8 mouse cellular contexts compared by ENCODE assay signal in the genomic region with DNA sequence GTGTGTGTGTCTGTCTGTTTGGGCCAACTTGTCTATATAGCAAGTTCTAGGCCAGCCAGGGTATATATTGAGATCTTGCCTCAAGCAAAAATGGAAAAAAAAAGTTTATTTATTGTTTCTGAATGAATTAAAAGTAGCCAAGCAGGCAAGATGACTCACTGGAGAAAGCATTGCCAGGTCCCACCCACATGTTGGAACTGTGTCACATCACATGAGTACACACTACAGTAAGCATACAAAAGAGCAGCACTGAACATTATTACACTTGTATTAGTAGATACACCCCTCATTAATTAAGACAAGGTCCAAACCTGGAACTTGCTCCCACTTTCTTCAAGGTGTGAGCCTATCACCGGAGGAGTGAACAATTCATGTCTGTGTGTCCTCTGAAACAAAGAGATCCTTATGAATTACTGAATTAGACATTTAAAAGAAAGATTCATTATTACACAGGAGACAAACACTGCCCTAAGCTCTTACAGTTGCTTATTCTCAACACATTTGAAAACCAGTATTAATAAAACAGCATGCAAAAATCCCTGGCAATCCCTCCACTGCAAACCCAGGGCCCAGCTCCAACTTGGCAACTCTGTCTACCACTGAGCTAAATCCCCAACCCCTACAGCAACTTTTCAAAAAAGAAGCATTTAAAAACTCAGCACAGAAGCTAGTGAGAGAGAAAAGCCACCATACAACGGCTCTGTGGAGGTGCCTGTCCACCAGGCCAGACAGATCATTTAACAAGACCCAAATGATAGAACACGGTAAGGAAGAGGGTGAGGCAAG. TPM values are rescaled to one million over a fixed set of nuclear protein-coding genes. Genes with fewer than 3 reads are reported as not detected.
DNase-seq lines count a peak whose midpoint lies in the region; ATAC-seq and TF ChIP-seq lines count a peak whose summit lies in the region.
"Had no signal": no experiment of that assay in that cellular context is flagged by ENCODE, and none has a peak within 500 bp of the region (broad histone marks: within the 10 kb centered on the region; RNA-seq: fewer than 3 reads in every experiment).

No protein-coding gene starts in this region.

- no peak for TF ChIP-seq CTCF in CH12.LX (conservative IDR thresholded peaks at IDR 0.05 in 1 of 2, IDR thresholded peaks at IDR 0.05 in 1 of 2; ENCODE audit: low read depth in 2 of 2, low read length in 2 of 2)
- no peak for TF ChIP-seq CTCF in kidney, adult 2 months (conservative IDR thresholded peaks at IDR 0.05; ENCODE audit: insufficient read depth, insufficient read length, low read depth, low read length)

- no peak for DNase-seq in CH12.LX (ENCODE audit: extremely low read depth)
- peak; percentile 81 for DNase-seq in adrenal gland, adult 2 months
- peak; percentile 57 to 72 for DNase-seq in gastrocnemius, postnatal 36 days
- DNase-seq in left cerebral cortex, postnatal 36 days (ENCODE audit: low spot score in 2 of 2), result peak; percentile 36 to 41
- no peak for DNase-seq in kidney, adult 2 months
- no peak for DNase-seq in kidney, postnatal 36 days
- DNase-seq: liver, embryonic 13.5 days had no signal

- 91% methylated on average over 3 of the region's 3 CpGs for WGBS in kidney, adult 2 months

- no peak overlapping the region for H3K4me2 ChIP-seq in CH12.LX (ENCODE audit: insufficient read depth, low read depth, poor library complexity, severe bottlenecking)
- H3K4me2 ChIP-seq: liver, embryonic 13.5 days had no signal

- peak overlapping the region; percentile 69 for H3K27ac ChIP-seq in CH12.LX (ENCODE audit: insufficient read depth, low read depth)
- H3K27ac ChIP-seq in kidney, adult 2 months (ENCODE audit: insufficient read depth, low read depth, low read length), result no peak overlapping the region
- H3K27ac ChIP-seq: liver, embryonic 13.5 days had no signal

- intact Hi-C loops in gastrocnemius, postnatal 36 days (cut with DNase I), result loop anchor here (5.0 kb wide), 2 partner anchors 97 to 117 kb away; no protein-coding TSS in a partner anchor
- intact Hi-C loops in left cerebral cortex, postnatal 36 days (cut with DNase I), result no loop called here

- H3K4me1 ChIP-seq in CH12.LX (ENCODE audit: control insufficient read depth in 1 of 2, insufficient read depth in 2 of 2), result peaks cover 4 to 79% of the 10 kb centered on the region in 2 experiments; a peak in 2 of 4 replicates
- H3K4me1 ChIP-seq in kidney, adult 2 months (ENCODE audit: control insufficient read depth, insufficient read depth, low read length), result no peaks in the 10 kb centered on the region
- H3K4me1 ChIP-seq: liver, embryonic 13.5 days had no signal

- dilution Hi-C loops in CH12.LX (cut with MboI; ENCODE audit: extremely low pct_ligation_motif_present, extremely low pct_unique_long_range_greater_than_20kb, low sequenced_read_pairs), result no loop called here

- no peak for ATAC-seq in megakaryocyte-erythroid progenitor cell, adult 5-6 weeks (replicated peaks; ENCODE audit: low FRiP score, low TSS enrichment, poor library complexity, severe bottlenecking)

- TF ChIP-seq POLR2A in CH12.LX (IDR thresholded peaks at IDR 0.05; ENCODE audit: low read depth, low read length), result no peak
- TF ChIP-seq POLR2A in kidney, adult 2 months (IDR thresholded peaks at IDR 0.05; ENCODE audit: low read depth, low read length), result no peak

- H3K4me3 ChIP-seq in CH12.LX (replicated peaks in 1 of 3; ENCODE audit: low read depth in 2 of 3, low read length in 2 of 3, poor library complexity in 1 of 3), result no peak overlapping the region
- H3K4me3 ChIP-seq in kidney, adult 2 months (ENCODE audit: insufficient read depth, low read depth, low read length), result no peak overlapping the region
- H3K4me3 ChIP-seq: liver, embryonic 13.5 days had no signal

- no peak for TF ChIP-seq RAD21 in CH12.LX (IDR thresholded peaks at IDR 0.05; ENCODE audit: low read depth, low read length)

- no peaks in the 10 kb centered on the region for H3K9me3 ChIP-seq in CH12.LX (replicated peaks; ENCODE audit: low read length)
- H3K9me3 ChIP-seq: liver, embryonic 13.5 days had no signal

- peaks cover 35 to 67% of the 10 kb centered on the region in 2 experiments for H3K36me3 ChIP-seq in CH12.LX (replicated peaks in 1 of 2; ENCODE audit: control insufficient read depth in 1 of 2, insufficient read depth in 1 of 2, low read length in 1 of 2)
- H3K36me3 ChIP-seq in kidney, adult 2 months (ENCODE audit: control insufficient read depth, insufficient read depth, low read length), result no peaks in the 10 kb centered on the region

- H3K9ac ChIP-seq in CH12.LX (ENCODE audit: insufficient read depth, low read depth), result no peak overlapping the region
- H3K9ac ChIP-seq: liver, embryonic 13.5 days had no signal

- H3K27me3 ChIP-seq in CH12.LX (replicated peaks), result no peaks in the 10 kb centered on the region
- H3K27me3 ChIP-seq in kidney, adult 2 months (replicated peaks; ENCODE audit: control insufficient read depth, insufficient read depth, low read length), result no peaks in the 10 kb centered on the region
- H3K27me3 ChIP-seq: liver, embryonic 13.5 days had no signal

- no peak for TF ChIP-seq EP300 in CH12.LX (IDR thresholded peaks at IDR 0.05; ENCODE audit: low read length)

- H3K79me2 ChIP-seq in CH12.LX (replicated peaks; ENCODE audit: control insufficient read depth, extremely low read depth, insufficient read depth, poor library complexity, severe bottlenecking), result no peaks in the 10 kb centered on the region

- in situ Hi-C loops in CH12.LX (cut with MboI; ENCODE audit: low pct_ligation_motif_present, low pct_unique_long_range_greater_than_20kb, low sequenced_read_pairs), result loop anchor here (25.0 kb wide), 2 partner anchors 372 to 472 kb away; partner anchors contain the start of genes Sos2 and Vcpkmt

TF ChIP-seq in CH12.LX, 34 proteins besides CTCF, POLR2A, EP300 and RAD21 (continues in another document):
- TF ChIP-seq SMC3 (IDR thresholded peaks at IDR 0.05; ENCODE audit: low read depth, low read length) (no peak), SIN3A (IDR thresholded peaks at IDR 0.05; ENCODE audit: low read length) (no peak), GABPA (IDR thresholded peaks at IDR 0.05; ENCODE audit: insufficient replicate concordance, low read depth, low read length) (no peak), IRF4 (IDR thresholded peaks at IDR 0.05; ENCODE audit: low read depth, low read length) (no peak), MAX (IDR thresholded peaks at IDR 0.05; ENCODE audit: low read length) (no peak)

RNA-seq across cellular contexts. Expression of gene Gm49384, which starts 11.1 kb away (rescaled TPM):
- total RNA-seq in CH12.LX (2012; rRNA removed) (23.4 and 24.9 TPM in 2 replicates), CH12.LX (2014; rRNA removed) (54.9 and 63.9 TPM in 2 replicates)
- polyA plus RNA-seq in CH12.LX (2012; ENCODE audit: insufficient read length, low read depth), result 28.3 and 34.4 TPM in 2 replicates
- total RNA-seq in adrenal gland, adult 2 months (2021), result 1 to 10 TPM; 4.1 to 5.7 TPM
- 0.16 TPM in 1 of 2 replicates, not detected in the other for polyA plus RNA-seq in adrenal gland, adult 2 months (2012; rRNA removed)
- total RNA-seq in gastrocnemius, postnatal 36 days (2021), result 1 to 10 TPM; 1.5 to 1.8 TPM
- total RNA-seq in left cerebral cortex, postnatal 36 days (2021), result 1 to 10 TPM; 2.2 to 2.8 TPM
- 24.6 and 33.2 TPM in 2 replicates for total RNA-seq in megakaryocyte-erythroid progenitor cell, adult 5-6 weeks (2014; fragmentation: Nextera tagmentation)
- 18.5 and 30.4 TPM in 2 replicates for total RNA-seq in megakaryocyte-erythroid progenitor cell, adult 5-6 weeks (2017)
- 0.57 and 0.78 TPM in 2 replicates for polyA plus RNA-seq in kidney, adult 2 months (2012; rRNA removed)

RNA-seq across cellular contexts. Expression of gene Pole2, which starts 12.8 kb away (rescaled TPM):
- 32.6 and 38.3 TPM in 2 replicates for total RNA-seq in CH12.LX (2012; rRNA removed)
- 143 and 148 TPM in 2 replicates for total RNA-seq in CH12.LX (2014; rRNA removed)
- 37.1 and 37.3 TPM in 2 replicates for polyA plus RNA-seq in CH12.LX (2012; ENCODE audit: insufficient read length, low read depth)
- 1 to 10 TPM; 1.4 to 3.8 TPM for total RNA-seq in adrenal gland, adult 2 months (2021)
- polyA plus RNA-seq in adrenal gland, adult 2 months (2012; rRNA removed), result 0.76 and 0.88 TPM in 2 replicates
- under 1 TPM; 0.30 to 0.33 TPM for total RNA-seq in gastrocnemius, postnatal 36 days (2021)
- under 1 TPM in 1 of 2 experiments, not detected in 1; 0.79 TPM for total RNA-seq in left cerebral cortex, postnatal 36 days (2021)
- total RNA-seq in megakaryocyte-erythroid progenitor cell, adult 5-6 weeks (2014; fragmentation: Nextera tagmentation), result 67.3 and 69.2 TPM in 2 replicates
- 39.8 and 44.5 TPM in 2 replicates for total RNA-seq in megakaryocyte-erythroid progenitor cell, adult 5-6 weeks (2017)
- 1.9 TPM in 2 replicates for polyA plus RNA-seq in kidney, adult 2 months (2012; rRNA removed)

RNA-seq across cellular contexts. Expression of gene Dnaaf2, which starts 17.0 kb away (rescaled TPM):
- total RNA-seq in CH12.LX (2012; rRNA removed) (8.4 and 9.7 TPM in 2 replicates), CH12.LX (2014; rRNA removed) (26.6 and 28.6 TPM in 2 replicates)
- 3.7 and 6.9 TPM in 2 replicates for polyA plus RNA-seq in CH12.LX (2012; ENCODE audit: insufficient read length, low read depth)
- total RNA-seq in adrenal gland, adult 2 months (2021), result under 1 TPM; 0.89 to 0.97 TPM
- 1.1 and 1.6 TPM in 2 replicates for polyA plus RNA-seq in adrenal gland, adult 2 months (2012; rRNA removed)
- total RNA-seq in gastrocnemius, postnatal 36 days (2021), result under 1 TPM; 0.33 to 0.44 TPM
- 1 to 10 TPM; 1.8 to 1.9 TPM for total RNA-seq in left cerebral cortex, postnatal 36 days (2021)
- total RNA-seq in megakaryocyte-erythroid progenitor cell, adult 5-6 weeks (2014; fragmentation: Nextera tagmentation), result 2.4 and 11.9 TPM in 2 replicates
- 6.0 and 10.7 TPM in 2 replicates for total RNA-seq in megakaryocyte-erythroid progenitor cell, adult 5-6 weeks (2017)
- polyA plus RNA-seq in kidney, adult 2 months (2012; rRNA removed), result 1.3 and 1.5 TPM in 2 replicates

RNA-seq across cellular contexts. Expression of gene Gm49383, which starts 18.3 kb away (rescaled TPM):
- total RNA-seq in CH12.LX (2012; rRNA removed) (21.3 and 23.6 TPM in 2 replicates), CH12.LX (2014; rRNA removed) (45.9 and 52.1 TPM in 2 replicates)
- 16.0 and 19.1 TPM in 2 replicates for polyA plus RNA-seq in CH12.LX (2012; ENCODE audit: insufficient read length, low read depth)
- total RNA-seq in adrenal gland, adult 2 months (2021), result 1 to 10 TPM; 4.1 to 7.3 TPM
- polyA plus RNA-seq in adrenal gland, adult 2 months (2012; rRNA removed), result 2.3 and 2.6 TPM in 2 replicates
- 1 to 10 TPM; 1.9 to 3.2 TPM for total RNA-seq in gastrocnemius, postnatal 36 days (2021)
- 1 to 10 TPM; 2.1 to 5.6 TPM for total RNA-seq in left cerebral cortex, postnatal 36 days (2021)
- total RNA-seq in megakaryocyte-erythroid progenitor cell, adult 5-6 weeks (2014; fragmentation: Nextera tagmentation), result 7.8 and 24.2 TPM in 2 replicates
- 42.3 and 48.1 TPM in 2 replicates for total RNA-seq in megakaryocyte-erythroid progenitor cell, adult 5-6 weeks (2017)
- polyA plus RNA-seq in kidney, adult 2 months (2012; rRNA removed), result 2.6 and 3.1 TPM in 2 replicates

RNA-seq across cellular contexts. Expression of gene Klhdc1, which starts 25.8 kb away (rescaled TPM):
- 4.2 and 6.4 TPM in 2 replicates for total RNA-seq in CH12.LX (2012; rRNA removed)
- 8.2 TPM in 2 replicates for total RNA-seq in CH12.LX (2014; rRNA removed)
- 5.9 and 7.2 TPM in 2 replicates for polyA plus RNA-seq in CH12.LX (2012; ENCODE audit: insufficient read length, low read depth)
- 1 to 10 TPM; 6.6 to 8.7 TPM for total RNA-seq in adrenal gland, adult 2 months (2021)
- 0.27 and 0.48 TPM in 2 replicates for polyA plus RNA-seq in adrenal gland, adult 2 months (2012; rRNA removed)
- 10 to 100 TPM; 17.2 to 19.6 TPM for total RNA-seq in gastrocnemius, postnatal 36 days (2021)
- 10 to 100 TPM; 19.0 to 22.5 TPM for total RNA-seq in left cerebral cortex, postnatal 36 days (2021)
- total RNA-seq in megakaryocyte-erythroid progenitor cell, adult 5-6 weeks (2014; fragmentation: Nextera tagmentation), result 6.3 and 9.5 TPM in 2 replicates
- 7.3 and 7.7 TPM in 2 replicates for total RNA-seq in megakaryocyte-erythroid progenitor cell, adult 5-6 weeks (2017)
- polyA plus RNA-seq in kidney, adult 2 months (2012; rRNA removed), result 2.9 and 5.9 TPM in 2 replicates

Comparison
In these comparisons a context has a peak if more than half of its experiments do, and no peak if none do; other contexts are left out.
1. DNase-seq: peak in adrenal gland, adult 2 months (single experiment), gastrocnemius, postnatal 36 days (2 of 2) and left cerebral cortex, postnatal 36 days (2 of 2); none in CH12.LX (single experiment), kidney, adult 2 months (single experiment) and kidney, postnatal 36 days (0 of 2).
2. RNA of gene Pole2, which starts 12.8 kb away (total RNA-seq): 32.6 to 148 TPM in CH12.LX and 39.8 to 69.2 TPM in megakaryocyte-erythroid progenitor cell, adult 5-6 weeks; 1.4 to 3.8 TPM in adrenal gland, adult 2 months, 0.79 TPM in left cerebral cortex, postnatal 36 days and 0.30 to 0.33 TPM in gastrocnemius, postnatal 36 days; every median in the first group is over 4 times any median in the second.